Mouse (Mus musculus) inflammation-experienced regulatory T-cells, adult 6 months (primary cell): ENCODE data around the gene Enox2. TPM values are rescaled to one million over a fixed set of nuclear protein-coding genes. Genes with fewer than 3 reads are reported as not detected.

Source experiments
- ATAC-seq: one replicate; pipeline ENCODE4 v1.8.0; 2017
- polyA plus RNA-seq, 3 experiments: library from polyadenylated mRNA; unstranded; fragments of 100-300 nt; shearing (Covaris generic); gene quantifications; one replicate each; pipeline ENCODE4 v1.2.1; 2017

The Enox2 gene
- polyA plus RNA-seq, 3 experiments from 2014 or later, result 9.5 to 10.3 (median 10.0) TPM

GRCm38 (mm10) chrX:48985653-48986052 lies 302.4 kb downstream of the Enox2 start:
- ATAC-seq, result no peak

GRCm38 (mm10) chrX:48984451-48984850 lies 303.6 kb downstream of the Enox2 start:
- ATAC-seq, result no peak

Other genes starting within 250 kb of the Enox2 start
- not detected for gene Arhgap36, start 175.7 kb upstream of the Enox2 start, polyA plus RNA-seq